Mouse (Mus musculus) embryonic facial prominence, embryonic 14.5 days (tissue): ENCODE data around the gene Ncam1. TPM values are rescaled to one million over a fixed set of nuclear protein-coding genes. Genes with fewer than 3 reads are reported as not detected.

Experiments
- ATAC-seq: fragments of 200-750 bp; cut with Nextera tagmentation; 2 replicates; pipeline ENCODE4 v1.8.0; 2017; ENCODE audit warnings: low read depth, moderate number of reproducible peaks, moderate TSS enrichment
- DNase-seq: peaks from one replicate; pipeline ENCODE4 v3.0.0-alpha.2; 2015; ENCODE audit warnings: low spot score
- H3K27ac ChIP-seq: fragments of 300-500 bp; sonication (generic); replicated peaks from 2 replicates; pipeline ENCODE4 v1.5.1; 2014; ENCODE audit warnings: low read depth, mild to moderate bottlenecking, low read length, moderate library complexity
- H3K27me3 ChIP-seq: fragments of 300-500 bp; sonication (generic); replicated peaks from 2 replicates; pipeline ENCODE4 v1.6.1; 2014; ENCODE audit warnings: low read length; ENCODE audit not compliant: control insufficient read depth, insufficient read depth
- H3K36me3 ChIP-seq: fragments of 300-500 bp; sonication (generic); 2 replicates; pipeline ENCODE4 v1.6.1; 2014; ENCODE audit warnings: low read length, mixed read lengths; ENCODE audit not compliant: control insufficient read depth, insufficient read depth
- H3K4me1 ChIP-seq: fragments of 300-500 bp; sonication (generic); 2 replicates; pipeline ENCODE4 v1.6.1; 2014; ENCODE audit warnings: antibody characterized with exemption, low read length; ENCODE audit not compliant: control insufficient read depth, insufficient read depth
- H3K4me2 ChIP-seq: fragments of 300-500 bp; sonication (generic); 2 replicates; pipeline ENCODE4 v1.6.1; 2014; ENCODE audit warnings: low read depth, mild to moderate bottlenecking, low read length, moderate library complexity, mixed read lengths
- H3K4me3 ChIP-seq: fragments of 300-500 bp; sonication (generic); 2 replicates; pipeline ENCODE4 v1.5.1; 2014; ENCODE audit warnings: low read depth, mild to moderate bottlenecking, low read length
- H3K9ac ChIP-seq: fragments of 300-500 bp; sonication (generic); 2 replicates; pipeline ENCODE4 v1.6.1; 2014; ENCODE audit warnings: low read depth, mild to moderate bottlenecking, low read length, moderate library complexity, mixed read lengths
- H3K9me3 ChIP-seq: fragments of 300-500 bp; sonication (generic); 2 replicates; pipeline ENCODE4 v1.6.1; 2016; ENCODE audit warnings: low read length; ENCODE audit not compliant: control insufficient read depth
- WGBS: fragments of 180-500 bp; shearing (Covaris S2); extraction: QIAGEN DNeasy Blood & Tissue Kit; methylation state at CpG from one replicate; pipeline ENCODE4 v1.1.7; 2014; 5-methylcytosine and 5-hydroxymethylcytosine counted together
- polyA plus RNA-seq: library from polyadenylated mRNA; unstranded; fragments of >200 nt; fragmentation: Nextera tagmentation; extraction: Ambion mirVana; gene quantifications from 2 replicates; pipeline ENCODE4 v1.2.1, GENCODE M21; 2014

Gene Ncam1
- polyA plus RNA-seq, 1 experiment from 2014 or later = 104 TPM

DNA sequence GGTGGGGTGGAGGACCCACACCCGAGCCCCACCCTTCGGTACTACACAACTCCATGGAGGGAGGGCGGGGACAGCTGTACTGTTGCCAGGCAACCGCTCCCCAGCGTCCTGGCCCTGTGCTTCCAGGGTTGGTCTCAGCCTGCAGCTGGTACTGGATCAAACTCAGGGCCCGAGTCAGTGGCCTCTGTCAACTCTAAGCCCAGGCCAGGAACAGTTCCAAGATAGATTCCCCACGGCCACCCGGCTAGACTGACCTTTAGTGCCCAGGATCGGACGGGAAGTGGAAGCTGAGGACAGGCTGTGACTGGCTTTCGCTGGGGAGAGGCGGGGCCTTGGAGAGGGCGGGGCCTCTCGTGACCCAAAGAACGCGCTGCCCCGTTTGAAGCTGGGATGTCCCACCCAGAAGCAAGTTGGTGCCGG lies 312.8 kb downstream of the Ncam1 start, which contains the start of gene Ttc12:
Ttc12 (minus strand) TSS at position 334 of the 420 bp plus-strand sequence.
- H3K27ac ChIP-seq = no peak within 1 kb of the TSS
- DNase-seq = peak; percentile 86
- no peaks in the 10 kb centered on the region for H3K36me3 ChIP-seq
- peak within 1 kb of the TSS; percentile 49 for H3K4me3 ChIP-seq
- peak within 1 kb of the TSS; percentile 54 for H3K9ac ChIP-seq
- H3K27me3 ChIP-seq = no peaks in the 10 kb centered on the region
- no peaks in the 10 kb centered on the region for H3K9me3 ChIP-seq
- peak; percentile 87 for ATAC-seq
- H3K4me2 ChIP-seq = peak within 1 kb of the TSS; percentile 59
- H3K4me1 ChIP-seq = no peaks in the 10 kb centered on the region
- WGBS = 0% methylated on average over 12 of the region's 18 CpGs

GRCm38 (mm10) chr9:49485250-49485891 lies 313.4 kb downstream of the Ncam1 start:
- ATAC-seq = peak; percentile 12
- Histone ChIP-seq H3K4me1 (no peaks in the 10 kb centered on the region), H3K4me3 (peak overlapping the region; percentile 49), H3K9ac (peak overlapping the region; percentile 54), H3K9me3 (no peaks in the 10 kb centered on the region), H3K27ac (no peak overlapping the region), H3K36me3 (no peaks in the 10 kb centered on the region), H3K4me2 (peak overlapping the region; percentile 59), H3K27me3 (no peaks in the 10 kb centered on the region)
- DNase-seq = peak; percentile 68
- WGBS = 6% methylated on average over 21 of the region's 21 CpGs

DNA sequence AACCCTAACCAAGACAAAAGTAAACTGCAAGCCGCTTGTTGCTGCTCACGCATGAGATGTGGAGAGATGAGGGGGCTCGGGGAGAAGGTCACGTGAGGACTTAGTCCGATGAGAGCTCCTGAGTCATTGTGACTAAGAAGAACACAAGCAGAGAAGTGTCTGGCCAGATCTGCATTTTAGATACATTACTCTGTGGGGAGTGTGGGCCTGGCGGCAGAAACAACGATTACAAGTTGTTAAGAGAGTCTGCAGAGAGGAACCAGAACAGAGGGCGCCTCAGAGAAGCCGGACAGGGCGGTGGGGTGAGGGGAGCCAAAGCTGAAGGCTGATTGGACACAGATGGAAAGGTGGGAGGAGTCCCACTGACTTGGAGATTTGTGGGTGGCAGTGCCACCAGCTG lies 315.4 kb downstream of the Ncam1 start:
- ATAC-seq = no peak
- Histone ChIP-seq H3K9ac (no peak overlapping the region), H3K27ac (no peak overlapping the region), H3K9me3 (no peaks in the 10 kb centered on the region), H3K36me3 (no peaks in the 10 kb centered on the region), H3K4me3 (no peak overlapping the region), H3K4me2 (no peak overlapping the region), H3K27me3 (no peaks in the 10 kb centered on the region), H3K4me1 (no peaks in the 10 kb centered on the region)
- WGBS = 34% methylated on average over 10 of the region's 10 CpGs
- DNase-seq = no peak

DNA sequence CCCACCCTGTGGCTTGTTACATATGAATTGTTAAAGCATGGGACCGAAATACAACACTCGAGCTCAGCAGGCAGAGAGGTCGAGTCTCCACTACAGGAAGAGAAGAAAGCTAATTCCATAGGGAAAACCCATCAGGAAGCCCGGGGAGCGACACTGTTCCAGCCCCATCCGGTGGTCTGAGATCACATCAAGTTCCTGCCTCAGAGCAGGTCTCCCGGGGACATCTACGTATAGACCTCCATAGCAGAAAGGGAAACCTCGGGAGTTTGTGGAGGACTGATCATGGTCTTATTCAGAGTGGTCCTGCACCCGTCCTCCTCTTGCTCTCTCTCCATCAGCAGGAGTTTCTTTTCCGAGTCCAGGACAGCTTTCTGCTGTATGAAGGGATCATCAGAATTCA lies 326.6 kb downstream of the Ncam1 start:
- no peak overlapping the region for H3K4me3 ChIP-seq
- WGBS = 59% methylated on average over 11 of the region's 11 CpGs
- H3K4me2 ChIP-seq = no peak overlapping the region
- 0 out of 2 replicates have a peak, but pooled peaks cover 3% of the 10 kb centered on the region for H3K9me3 ChIP-seq
- DNase-seq (no peak), ATAC-seq (no peak)
- H3K4me1 ChIP-seq = no peaks in the 10 kb centered on the region
- no peak overlapping the region for H3K27ac ChIP-seq
- H3K9ac ChIP-seq = no peak overlapping the region
- no peaks in the 10 kb centered on the region for H3K36me3 ChIP-seq
- no peaks in the 10 kb centered on the region for H3K27me3 ChIP-seq

DNA sequence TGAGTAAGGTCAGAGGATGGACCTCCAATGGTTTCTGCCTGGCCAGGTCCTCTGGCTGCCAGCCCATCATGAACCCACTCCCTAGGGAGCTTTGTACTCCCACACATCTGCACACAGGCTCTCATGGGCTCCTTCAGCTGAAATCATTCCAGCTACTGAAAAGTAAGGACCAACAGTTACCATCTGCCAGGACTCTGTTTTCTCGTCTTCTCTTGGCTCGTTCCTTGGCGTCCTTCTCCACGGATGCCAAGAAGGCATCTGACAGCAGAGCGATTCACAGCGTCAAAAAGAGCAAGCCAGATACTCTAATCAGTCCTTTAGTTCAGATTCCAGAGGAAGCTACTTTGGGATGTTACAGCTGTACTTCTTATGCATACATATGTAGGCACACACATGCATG lies 327.8 kb downstream of the Ncam1 start:
- Histone ChIP-seq H3K4me2 (no peak overlapping the region), H3K4me1 (no peaks in the 10 kb centered on the region), H3K9ac (no peak overlapping the region), H3K4me3 (no peak overlapping the region), H3K27me3 (no peaks in the 10 kb centered on the region), H3K9me3 (no peaks in the 10 kb centered on the region), H3K27ac (no peak overlapping the region), H3K36me3 (no peaks in the 10 kb centered on the region)
- 85% methylated on average over 6 of the region's 6 CpGs for WGBS
- no peak for DNase-seq
- no peak for ATAC-seq

DNA sequence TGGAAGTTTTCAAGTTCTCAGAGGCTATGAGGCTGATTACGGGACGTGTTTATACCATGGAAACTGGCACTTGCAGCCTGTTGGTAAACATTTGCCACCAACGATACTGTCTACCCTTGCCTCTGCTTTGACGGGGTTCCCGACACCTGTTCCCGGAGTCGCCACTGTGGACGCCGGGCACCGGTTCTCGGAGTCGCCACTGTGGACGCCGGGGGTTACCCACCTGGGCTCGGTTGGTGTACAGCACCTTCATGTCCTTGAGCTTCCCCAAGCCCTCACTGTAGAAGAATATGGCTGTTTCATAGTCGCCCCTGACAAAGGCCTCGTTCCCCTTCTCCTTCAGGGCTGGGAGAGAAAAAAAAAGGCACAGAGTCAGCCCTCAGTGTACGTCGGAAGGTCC lies 328.7 kb downstream of the Ncam1 start:
- no peaks in the 10 kb centered on the region for H3K4me1 ChIP-seq
- no peak for ATAC-seq

DNA sequence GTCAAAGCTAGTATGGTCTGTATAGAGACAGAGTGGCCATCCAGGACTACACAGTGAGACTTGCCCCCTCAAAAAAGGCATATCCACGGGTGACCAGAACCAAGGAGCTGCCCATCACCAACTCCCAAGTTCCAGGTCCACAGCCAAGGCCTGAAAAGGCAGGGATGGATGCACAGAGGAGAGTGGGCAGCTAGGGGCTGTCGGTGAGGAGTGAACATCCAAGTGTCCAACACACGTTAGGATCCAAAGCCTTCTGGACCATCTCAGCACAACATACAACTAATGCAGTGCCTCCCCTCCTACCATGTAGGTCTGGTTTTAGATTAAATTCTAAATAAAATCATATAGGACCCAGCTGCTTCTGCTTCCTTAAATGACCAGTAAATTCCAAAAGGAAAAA lies 342.6 kb downstream of the Ncam1 start:
- Histone ChIP-seq H3K36me3 (no peaks in the 10 kb centered on the region), H3K9ac (no peak overlapping the region), H3K27me3 (no peaks in the 10 kb centered on the region), H3K9me3 (no peaks in the 10 kb centered on the region), H3K27ac (no peak overlapping the region), H3K4me2 (no peak overlapping the region), H3K4me1 (no peaks in the 10 kb centered on the region), H3K4me3 (no peak overlapping the region)
- no peak for DNase-seq
- 87% methylated on average over 3 of the region's 3 CpGs for WGBS
- no peak for ATAC-seq

More for the DNA sequence above, 328.7 kb downstream of the Ncam1 start:
- Histone ChIP-seq H3K36me3 (no peaks in the 10 kb centered on the region), H3K4me2 (no peak overlapping the region), H3K4me3 (no peak overlapping the region), H3K27ac (no peak overlapping the region), H3K9me3 (no peaks in the 10 kb centered on the region), H3K27me3 (no peaks in the 10 kb centered on the region), H3K9ac (no peak overlapping the region)
- DNase-seq = no peak
- 89% methylated on average over 19 of the region's 19 CpGs for WGBS

GRCm38 (mm10) chr9:49452396-49452795 lies 346.3 kb downstream of the Ncam1 start:
- no peaks in the 10 kb centered on the region for H3K4me1 ChIP-seq
- no peak overlapping the region for H3K9ac ChIP-seq

More at GRCm38 (mm10) chr9:49452396-49452795, 346.3 kb downstream of the Ncam1 start:
- no peak for ATAC-seq
- no peaks in the 10 kb centered on the region for H3K9me3 ChIP-seq
- no peaks in the 10 kb centered on the region for H3K27me3 ChIP-seq
- DNase-seq = no peak
- H3K27ac ChIP-seq = no peak overlapping the region
- WGBS = 100% methylated on average over 1 of the region's 1 CpGs
- H3K36me3 ChIP-seq = no peaks in the 10 kb centered on the region
- no peak overlapping the region for H3K4me3 ChIP-seq
- H3K4me2 ChIP-seq = no peak overlapping the region
